Mouse (Mus musculus) ES-Bruce4 (cell line): ENCODE results near the gene Sik3. TPM values are rescaled to one million over a fixed set of nuclear protein-coding genes. Genes with fewer than 3 reads are reported as not detected.

ENCODE experiments used
- H3K27ac ChIP-seq: 2 replicates; pipeline ENCODE4 v1.5.1; 2012; ENCODE audit warnings: low read length, inconsistent platforms; ENCODE audit not compliant: insufficient read depth
- H3K27me3 ChIP-seq: 2 replicates; pipeline ENCODE4 v1.6.1; 2012; ENCODE audit warnings: mild to moderate bottlenecking, low read length, inconsistent platforms; ENCODE audit not compliant: control insufficient read depth, poor library complexity, insufficient read depth, severe bottlenecking
- H3K36me3 ChIP-seq: 2 replicates; pipeline ENCODE4 v1.6.1; 2012; ENCODE audit warnings: inconsistent platforms, mild to moderate bottlenecking, low read length, moderate library complexity; ENCODE audit not compliant: control insufficient read depth, poor library complexity, insufficient read depth, severe bottlenecking
- H3K4me1 ChIP-seq: one replicate; pipeline ENCODE4 v1.8.1; 2011; ENCODE audit warnings: low read length; ENCODE audit not compliant: control insufficient read depth, insufficient read depth
- H3K4me3 ChIP-seq: 2 replicates; pipeline ENCODE4 v1.5.1; 2011; ENCODE audit warnings: low read depth, mild to moderate bottlenecking, low read length
- H3K9ac ChIP-seq: 2 replicates; pipeline ENCODE4 v1.6.1; 2012; ENCODE audit warnings: low read depth, mild to moderate bottlenecking, inconsistent platforms; ENCODE audit not compliant: poor library complexity, severe bottlenecking
- H3K9me3 ChIP-seq: replicated peaks from 2 replicates; pipeline ENCODE4 v1.6.1; 2012; ENCODE audit warnings: mild to moderate bottlenecking, low read length, inconsistent platforms; ENCODE audit not compliant: control insufficient read depth, poor library complexity, insufficient read depth, severe bottlenecking
- CTCF ChIP-seq: IDR thresholded peaks from one replicate; pipeline ENCODE4 v1.8.1; 2011; ENCODE audit warnings: low read depth, low read length
- EP300 ChIP-seq: IDR thresholded peaks from 2 replicates; pipeline ENCODE4 v1.6.1; 2011; ENCODE audit warnings: low read depth, low read length; ENCODE audit not compliant: insufficient read depth
- POLR2A ChIP-seq: IDR thresholded peaks from one replicate; pipeline ENCODE4 v1.8.1; 2011; ENCODE audit warnings: low read length; ENCODE audit not compliant: insufficient read depth
- polyA plus RNA-seq: library from polyadenylated mRNA; stranded (reverse); fragments of >200 nt; gene quantifications from 2 replicates; pipeline ENCODE4 v1.2.4, GENCODE M21; 2011; ENCODE audit warnings: low read depth; ENCODE audit not compliant: missing spikeins, insufficient read depth, insufficient read length

The Sik3 gene
- polyA plus RNA-seq, 1 experiment: 23.2 TPM

DNA sequence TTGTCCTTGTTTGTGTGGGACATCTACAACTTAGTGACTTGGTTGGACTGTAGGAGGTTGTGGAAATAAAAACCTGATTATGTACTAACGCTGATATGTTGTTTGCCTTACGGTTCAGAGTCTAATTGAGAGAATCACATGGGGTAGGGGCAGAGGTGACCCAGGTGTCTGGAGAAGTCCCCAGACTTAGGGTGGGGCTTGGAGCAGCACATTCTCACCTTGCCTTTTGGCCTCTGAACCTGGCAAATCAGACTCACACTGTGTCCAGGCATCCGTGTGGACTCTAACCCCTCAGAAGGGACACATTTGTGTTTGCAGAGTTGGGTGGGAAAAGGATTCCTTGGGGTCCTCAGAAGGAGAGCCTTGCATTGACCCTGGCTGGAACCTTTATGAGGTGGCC is 211.5 kb downstream of the Sik3 start:
- Histone ChIP-seq H3K9me3 (no peaks in the 10 kb centered on the region), H3K27ac (no peak overlapping the region), H3K4me3 (no peak overlapping the region), H3K36me3 (no peaks in the 10 kb centered on the region), H3K9ac (no peak overlapping the region), H3K4me1 (no peaks in the 10 kb centered on the region), H3K27me3 (no peaks in the 10 kb centered on the region)
- TF ChIP-seq POLR2A: no peak

DNA sequence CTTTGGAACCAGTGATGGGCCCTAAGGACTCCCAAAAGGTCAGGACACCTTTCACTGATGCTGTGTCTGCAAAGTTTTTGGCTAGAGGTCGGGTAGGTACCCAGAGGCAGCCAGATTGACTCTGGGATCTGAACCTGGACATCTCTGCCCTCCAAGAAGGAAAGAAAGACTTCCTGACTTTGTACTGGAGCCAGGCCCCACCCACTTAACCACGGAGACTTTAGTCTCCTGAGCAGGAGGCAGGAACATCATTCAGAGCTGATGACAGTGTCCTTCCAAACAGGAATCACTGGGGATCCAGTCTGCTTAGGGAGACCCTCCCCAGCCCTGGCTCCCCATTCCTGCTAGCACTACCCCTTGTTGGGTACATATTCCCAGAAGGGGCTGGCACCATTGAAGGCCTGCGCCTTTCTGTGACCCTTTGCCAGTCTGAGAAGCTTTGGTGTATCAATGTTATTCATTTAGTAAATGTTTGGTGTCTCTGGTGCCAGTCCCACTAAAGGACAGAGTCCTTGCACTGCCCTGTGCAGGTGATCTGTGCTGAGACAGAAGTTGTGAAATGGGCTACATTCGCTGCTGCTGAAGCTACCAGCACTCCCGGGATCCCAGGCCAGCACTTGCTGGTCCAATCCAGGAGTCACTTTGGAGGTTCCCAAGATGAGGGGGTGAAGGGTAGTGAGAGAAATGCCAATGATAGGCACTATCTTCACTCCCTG is 212.5 kb downstream of the Sik3 start:
- TF ChIP-seq EP300 (no peak), POLR2A (no peak), CTCF (no peak)
- Histone ChIP-seq H3K9me3 (no peaks in the 10 kb centered on the region), H3K27ac (no peak overlapping the region), H3K4me1 (no peaks in the 10 kb centered on the region), H3K4me3 (no peak overlapping the region), H3K27me3 (no peaks in the 10 kb centered on the region), H3K9ac (no peak overlapping the region), H3K36me3 (no peaks in the 10 kb centered on the region)

DNA sequence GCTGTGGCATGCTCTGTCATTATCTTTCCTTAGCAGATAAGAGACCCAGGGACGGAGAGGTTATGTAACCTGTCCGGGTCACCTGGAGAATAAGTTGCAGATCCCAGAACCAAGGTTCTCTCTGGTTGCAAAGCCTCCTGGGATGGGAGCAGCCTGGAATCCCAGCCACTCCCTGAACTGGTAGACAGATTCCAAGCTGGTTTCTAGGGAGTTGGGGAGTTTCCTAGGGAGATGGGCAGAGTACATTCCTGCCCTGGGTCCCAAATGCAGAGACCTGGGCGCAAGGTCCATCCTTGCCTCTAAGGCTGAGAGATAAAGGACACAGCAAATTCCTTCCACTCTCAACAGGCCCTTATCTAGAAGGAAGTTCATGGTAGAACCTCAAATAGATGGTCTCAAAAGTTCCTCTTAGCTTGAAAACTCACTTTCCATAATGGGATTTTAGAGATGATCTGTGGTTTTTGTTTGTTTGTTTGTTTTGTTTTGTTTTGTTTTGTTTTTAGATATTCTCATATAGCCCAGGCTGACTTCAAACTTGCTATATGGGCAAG is 214.5 kb downstream of the Sik3 start:
- no peaks in the 10 kb centered on the region for H3K27me3 ChIP-seq
- H3K36me3 ChIP-seq: no peaks in the 10 kb centered on the region
- no peak overlapping the region for H3K27ac ChIP-seq
- H3K4me3 ChIP-seq: no peak overlapping the region
- no peak for TF ChIP-seq CTCF
- no peak for TF ChIP-seq POLR2A
- TF ChIP-seq EP300: no peak
- H3K9me3 ChIP-seq: no peaks in the 10 kb centered on the region
- no peaks in the 10 kb centered on the region for H3K4me1 ChIP-seq
- H3K9ac ChIP-seq: no peak overlapping the region

DNA sequence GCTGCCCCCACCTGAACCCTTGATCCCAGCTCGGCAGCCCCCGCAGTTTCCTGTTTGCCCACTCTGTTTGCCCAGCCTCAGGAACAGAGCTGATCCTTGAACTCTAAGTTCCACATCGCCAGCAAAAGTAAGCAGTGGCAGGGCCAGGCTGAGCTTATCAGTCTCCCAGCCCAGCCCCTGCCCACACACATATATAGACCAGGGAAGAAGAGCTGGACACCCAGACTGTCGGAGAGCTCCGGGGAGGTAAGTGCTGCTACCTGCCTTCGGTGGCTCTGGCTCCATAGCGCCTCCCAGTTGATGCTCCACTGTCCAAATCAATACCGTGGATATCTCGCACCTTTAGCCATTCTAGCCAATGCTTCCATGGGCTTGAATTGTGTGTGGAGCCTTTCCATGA is 215.9 kb downstream of the Sik3 start, which contains the start of gene Apoa1:
Gene Apoa1 (plus strand): TSS at position 90 of the 400 bp plus-strand sequence.
- H3K9me3 ChIP-seq: no peaks in the 10 kb centered on the region
- no peaks in the 10 kb centered on the region for H3K4me1 ChIP-seq
- H3K27ac ChIP-seq: no peak within 1 kb of the TSS
- TF ChIP-seq CTCF: peak; percentile 22
- no peak for TF ChIP-seq EP300
- no peak for TF ChIP-seq POLR2A
- no peak within 1 kb of the TSS for H3K9ac ChIP-seq
- no peaks in the 10 kb centered on the region for H3K27me3 ChIP-seq
- no peak within 1 kb of the TSS for H3K4me3 ChIP-seq
- no peaks in the 10 kb centered on the region for H3K36me3 ChIP-seq

DNA sequence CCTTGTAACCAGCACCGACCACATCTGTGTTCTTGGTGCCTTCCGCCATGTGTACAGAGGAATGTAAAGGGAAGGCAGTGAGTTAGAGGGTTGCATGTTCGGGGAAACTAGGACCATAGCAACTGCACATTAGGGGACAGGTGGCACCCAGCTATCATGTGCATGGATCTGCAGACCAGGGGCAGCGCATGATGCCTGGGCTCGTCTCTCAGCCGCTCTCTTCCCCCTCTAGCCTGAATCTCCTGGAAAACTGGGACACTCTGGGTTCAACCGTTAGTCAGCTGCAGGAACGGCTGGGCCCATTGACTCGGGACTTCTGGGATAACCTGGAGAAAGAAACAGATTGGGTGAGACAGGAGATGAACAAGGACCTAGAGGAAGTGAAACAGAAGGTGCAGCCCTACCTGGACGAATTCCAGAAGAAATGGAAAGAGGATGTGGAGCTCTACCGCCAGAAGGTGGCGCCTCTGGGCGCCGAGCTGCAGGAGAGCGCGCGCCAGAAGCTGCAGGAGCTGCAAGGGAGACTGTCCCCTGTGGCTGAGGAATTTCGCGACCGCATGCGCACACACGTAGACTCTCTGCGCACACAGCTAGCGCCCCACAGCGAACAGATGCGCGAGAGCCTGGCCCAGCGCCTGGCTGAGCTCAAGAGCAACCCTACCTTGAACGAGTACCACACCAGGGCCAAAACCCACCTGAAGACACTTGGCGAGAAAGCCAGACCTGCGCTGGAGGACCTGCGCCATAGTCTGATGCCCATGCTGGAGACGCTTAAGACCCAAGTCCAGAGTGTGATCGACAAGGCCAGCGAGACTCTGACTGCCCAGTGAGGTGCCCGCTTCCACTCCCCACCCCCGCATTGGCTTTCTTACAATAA is 217.2 kb downstream of the Sik3 start:
- Histone ChIP-seq H3K9me3 (no peaks in the 10 kb centered on the region), H3K4me1 (no peaks in the 10 kb centered on the region), H3K27me3 (no peaks in the 10 kb centered on the region), H3K36me3 (no peaks in the 10 kb centered on the region), H3K9ac (peak overlapping the region; percentile 64), H3K4me3 (peak overlapping the region; percentile 81), H3K27ac (no peak overlapping the region)
- TF ChIP-seq EP300 (peak; percentile 50; the same call in 1 of the 2 replicates), CTCF (peak; percentile 86), POLR2A (peak; percentile 41)
